Mouse (Mus musculus) cortical plate, adult 2 months (tissue): ENCODE results near the gene Ckb. TPM values are rescaled to one million over a fixed set of nuclear protein-coding genes. Genes with fewer than 3 reads are reported as not detected.

Experiments used
- H3K27ac ChIP-seq: fragments of 200-500 bp; 2 replicates; pipeline ENCODE4 v1.5.1; 2012; ENCODE audit warnings: low read length, control low read depth, inconsistent platforms; ENCODE audit not compliant: insufficient read depth
- H3K4me1 ChIP-seq: fragments of 200-500 bp; 2 replicates; pipeline ENCODE4 v1.6.1; 2011; ENCODE audit warnings: low read length; ENCODE audit not compliant: control insufficient read depth, insufficient read depth
- H3K4me3 ChIP-seq: fragments of 200-500 bp; 2 replicates; pipeline ENCODE4 v1.5.1; 2011; ENCODE audit warnings: mild to moderate bottlenecking, low read length, control low read depth; ENCODE audit not compliant: insufficient read depth
- CTCF ChIP-seq: fragments of 200-500 bp; IDR thresholded peaks from 2 replicates; pipeline ENCODE4 v1.5.1; 2011; ENCODE audit warnings: mild to moderate bottlenecking, control low read depth, low read length; ENCODE audit not compliant: insufficient read depth; ENCODE audit errors: extremely low read depth
- POLR2A ChIP-seq: fragments of 200-500 bp; IDR thresholded peaks from 2 replicates; pipeline ENCODE4 v1.6.1; 2011; ENCODE audit warnings: mild to moderate bottlenecking, low read length, control low read depth; ENCODE audit not compliant: insufficient read depth; ENCODE audit errors: extremely low read depth
- polyA plus RNA-seq: library from polyadenylated mRNA; depleted of rRNA; stranded (reverse); fragments of >200 nt; gene quantifications from 2 replicates; pipeline ENCODE4 v1.2.3, GENCODE M21; 2012

The Ckb gene
- polyA plus RNA-seq, 1 experiment = 3,325 TPM

DNA sequence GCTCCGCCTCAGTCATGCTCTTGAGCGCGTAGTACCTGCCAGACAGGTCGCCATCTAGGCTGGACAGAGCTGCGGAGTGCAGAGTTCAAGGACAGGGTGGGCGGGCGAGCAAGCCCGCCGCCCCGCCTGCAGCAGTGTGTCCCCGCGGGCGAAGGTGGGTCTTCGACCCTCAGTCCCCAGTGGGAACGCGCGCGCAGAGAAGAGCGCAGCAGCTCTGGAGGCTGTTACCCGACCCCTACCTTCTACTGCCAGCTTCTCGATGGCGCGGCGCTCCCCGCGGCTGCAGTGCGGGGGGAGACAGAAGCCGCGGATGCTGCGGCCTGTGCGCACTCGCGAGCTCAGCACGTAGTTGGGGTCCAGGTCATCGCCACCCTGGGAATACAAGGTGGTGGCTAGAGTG lies 1.2 kb downstream of the Ckb start:
- TF ChIP-seq POLR2A (no peak), CTCF (no peak)
- Histone ChIP-seq H3K4me3 (peak overlapping the region; percentile 99), H3K4me1 (no peaks in the 10 kb centered on the region), H3K27ac (peak overlapping the region; percentile 97)

DNA sequence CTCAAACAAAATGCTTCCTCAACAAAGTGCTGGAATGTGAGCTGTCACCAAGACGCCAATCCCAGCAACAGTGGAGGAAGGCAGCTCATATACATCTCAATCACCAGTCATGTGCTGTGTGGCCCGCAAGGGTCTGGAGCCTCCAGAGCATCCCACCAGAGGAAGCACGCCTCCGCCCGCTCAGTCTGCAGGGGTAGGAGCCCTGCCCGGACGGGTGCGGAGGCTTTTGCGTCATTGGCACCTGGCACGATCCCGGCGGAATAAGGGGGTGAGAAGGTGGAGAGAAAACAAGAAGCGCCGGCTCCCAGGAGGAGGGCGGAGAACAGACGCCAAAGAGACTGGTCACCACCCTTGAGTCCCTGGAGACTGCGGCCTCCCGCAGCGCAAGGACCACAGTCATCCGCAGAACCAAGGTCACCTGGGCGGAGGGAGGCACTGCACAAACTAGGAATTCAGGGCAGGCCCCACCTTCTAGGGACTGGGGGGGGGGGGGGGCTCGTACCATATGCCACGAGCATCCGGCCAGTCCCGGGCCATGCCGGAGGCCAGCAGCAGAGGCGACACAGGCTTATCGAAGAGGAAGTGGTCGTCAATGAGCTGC lies 1.7 kb downstream of the Ckb start:
- peak overlapping the region; percentile 99 for H3K4me3 ChIP-seq
- H3K4me1 ChIP-seq = peaks cover 2% of the 10 kb centered on the region; the same call in 1 of the 2 replicates
- peak overlapping the region; percentile 97 for H3K27ac ChIP-seq
- no peak for TF ChIP-seq CTCF
- TF ChIP-seq POLR2A = peak; percentile 51; the same call in 1 of the 2 replicates

DNA sequence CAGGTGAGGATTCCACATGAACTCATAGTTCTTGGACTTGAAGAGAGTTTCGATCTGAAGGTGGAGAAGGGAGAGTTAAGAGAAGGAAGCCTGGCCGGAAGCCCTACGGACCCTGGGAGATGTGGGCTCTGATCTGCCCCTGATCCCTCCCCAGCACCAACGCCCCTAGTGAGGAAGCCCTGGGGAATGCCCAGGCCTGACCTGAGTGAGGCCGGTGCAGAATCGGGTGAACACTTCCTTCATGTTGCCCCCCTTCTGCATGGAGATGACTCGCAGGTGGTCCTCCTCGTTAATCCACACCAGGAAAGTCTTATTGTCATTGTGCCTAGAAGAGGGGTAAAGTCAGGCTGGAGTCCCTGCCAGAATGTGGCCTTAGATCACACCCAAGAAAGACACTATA lies 2.2 kb downstream of the Ckb start:
- TF ChIP-seq CTCF (no peak), POLR2A (no peak)
- Histone ChIP-seq H3K4me1 (peaks cover 2% of the 10 kb centered on the region; the same call in 1 of the 2 replicates), H3K4me3 (peak overlapping the region; percentile 99), H3K27ac (peak overlapping the region; percentile 97)

DNA sequence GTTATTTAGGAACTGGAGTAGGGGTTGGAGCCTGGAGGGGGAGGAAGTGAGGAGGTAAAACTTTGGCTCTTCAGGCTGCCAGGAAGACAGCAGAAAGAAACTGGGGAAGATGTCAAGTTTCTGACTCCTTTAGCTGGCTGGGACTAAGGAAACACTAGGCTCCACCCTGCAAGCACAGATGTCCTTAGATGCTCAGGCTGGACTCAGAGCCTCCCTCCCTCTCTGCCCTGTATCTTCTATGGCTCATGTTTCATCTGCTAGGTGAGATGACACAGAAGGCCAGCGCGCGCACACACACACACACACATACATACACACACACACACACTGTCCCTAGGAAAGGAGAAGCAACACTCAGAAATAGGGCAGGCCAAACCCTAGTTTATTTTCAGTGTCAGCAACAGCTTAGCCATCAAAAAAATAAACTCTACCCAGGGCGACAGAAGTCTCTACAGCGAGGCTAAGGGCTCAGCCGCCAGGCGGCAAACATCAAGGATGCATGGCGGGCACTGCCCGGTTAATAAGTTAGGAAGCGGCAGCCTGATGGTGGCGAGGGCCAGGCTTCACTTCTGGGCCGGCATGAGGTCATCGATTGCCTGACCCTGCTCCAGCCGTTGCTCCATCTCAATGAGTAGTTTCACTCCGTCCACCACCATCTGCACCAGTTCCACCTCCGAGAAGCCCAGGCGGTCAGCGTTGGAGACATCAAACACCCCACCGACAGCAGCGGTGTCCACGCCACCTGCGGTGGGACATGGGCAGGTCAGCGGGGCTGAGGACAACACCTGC lies 2.9 kb downstream of the Ckb start:
- Histone ChIP-seq H3K4me1 (peaks cover 2% of the 10 kb centered on the region; the same call in 1 of the 2 replicates), H3K4me3 (peak overlapping the region; percentile 99), H3K27ac (peak overlapping the region; percentile 47)
- TF ChIP-seq CTCF = no peak
- TF ChIP-seq POLR2A = peak; percentile 65

DNA sequence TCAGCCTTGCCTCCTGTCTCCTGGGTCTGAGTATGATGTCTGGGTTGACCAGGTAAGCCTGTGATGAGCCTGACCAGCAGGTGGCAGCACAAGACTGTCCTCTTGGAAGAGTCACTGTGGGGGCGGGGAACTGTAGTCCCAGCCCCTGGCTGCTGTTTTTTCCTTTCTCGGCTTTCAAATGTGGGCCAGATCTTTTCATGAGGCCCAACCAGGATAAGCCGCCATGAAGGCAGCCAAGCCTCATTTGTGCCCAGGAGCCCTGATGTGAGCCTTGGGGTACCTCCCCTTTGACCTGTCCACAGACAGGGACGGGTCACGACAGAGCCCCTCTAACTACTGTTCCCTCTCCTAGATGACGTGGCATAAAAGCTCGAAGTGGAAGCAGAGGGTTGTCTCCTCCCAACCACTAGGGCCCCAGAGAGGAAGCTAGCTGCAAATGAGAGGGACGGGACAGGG lies 3.7 kb downstream of the Ckb start:
- Histone ChIP-seq H3K4me1 (peaks cover 4% of the 10 kb centered on the region), H3K27ac (peak overlapping the region; percentile 73), H3K4me3 (peak overlapping the region; percentile 99)
- peak; percentile 65; the same call in 1 of the 2 replicates for TF ChIP-seq POLR2A
- TF ChIP-seq CTCF = peak; percentile 96

DNA sequence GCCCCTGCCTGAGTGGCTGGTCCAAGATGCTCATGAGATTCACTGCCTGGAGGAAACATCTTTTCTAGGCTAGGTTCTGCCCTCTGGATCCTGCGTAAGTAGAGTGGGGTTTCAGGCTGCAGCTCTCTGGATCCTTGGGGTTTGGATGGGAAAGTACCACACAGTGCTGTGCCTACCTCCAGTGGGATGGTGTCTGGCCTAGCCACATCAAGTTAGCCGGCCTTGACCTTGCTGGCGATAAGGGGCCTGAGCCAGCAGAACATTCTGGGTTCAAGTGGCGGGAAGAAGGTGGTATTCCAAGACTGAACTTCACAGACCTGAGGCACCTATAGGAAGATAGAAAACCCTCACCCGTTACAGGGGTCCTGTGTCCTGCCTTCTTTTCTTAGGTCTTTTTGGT lies 4.7 kb downstream of the Ckb start:
- peaks cover 4% of the 10 kb centered on the region for H3K4me1 ChIP-seq
- peak overlapping the region; percentile 12; the same call in 1 of the 2 replicates for H3K27ac ChIP-seq
- TF ChIP-seq POLR2A (no peak), CTCF (no peak)
- H3K4me3 ChIP-seq = no peak overlapping the region

GRCm38 (mm10) chr12:111666380-111666779 lies 5.8 kb downstream of the Ckb start:
- TF ChIP-seq CTCF = no peak
- peak; percentile 33; the same call in 1 of the 2 replicates for TF ChIP-seq POLR2A
- Histone ChIP-seq H3K4me3 (no peak overlapping the region), H3K4me1 (peaks cover 4% of the 10 kb centered on the region), H3K27ac (peak overlapping the region; percentile 40)

- H3K27ac ChIP-seq = peak overlapping the region; percentile 40; the same call in 1 of the 2 replicates
- no peak for TF ChIP-seq POLR2A
- no peak for TF ChIP-seq CTCF
Measured at GRCm38 (mm10) chr12:111665041-111665880, 6.9 kb downstream of the Ckb start.

GRCm38 (mm10) chr12:111664144-111664634 lies 7.9 kb downstream of the Ckb start:
- TF ChIP-seq POLR2A (no peak), CTCF (no peak)
- H3K4me3 ChIP-seq = no peak overlapping the region
- H3K4me1 ChIP-seq = peaks cover 4% of the 10 kb centered on the region
- no peak overlapping the region for H3K27ac ChIP-seq

More at GRCm38 (mm10) chr12:111665041-111665880, 6.9 kb downstream of the Ckb start:
- Histone ChIP-seq H3K4me1 (peaks cover 4% of the 10 kb centered on the region), H3K4me3 (no peak overlapping the region)
